Mouse (Mus musculus) embryonic facial prominence, embryonic 15.5 days (tissue): ENCODE measurements around the gene F930015N05Rik. TPM values are rescaled to one million over a fixed set of nuclear protein-coding genes. Genes with fewer than 3 reads are reported as not detected.

ENCODE experiments used
- ATAC-seq: fragments of 200-750 bp; cut with Nextera tagmentation; 2 replicates; pipeline ENCODE4 v1.8.0; 2017; ENCODE audit warnings: low read depth, moderate TSS enrichment; ENCODE audit not compliant: insufficient number of reproducible peaks, low FRiP score, low TSS enrichment
- H3K27ac ChIP-seq: fragments of 300-500 bp; sonication (generic); replicated peaks from 2 replicates; pipeline ENCODE4 v1.5.1; 2015; ENCODE audit warnings: mild to moderate bottlenecking, inconsistent platforms
- H3K27me3 ChIP-seq: fragments of 300-500 bp; sonication (generic); 2 replicates; pipeline ENCODE4 v1.6.1; 2015; ENCODE audit warnings: inconsistent platforms
- H3K36me3 ChIP-seq: fragments of 300-500 bp; sonication (generic); 2 replicates; pipeline ENCODE4 v1.6.1; 2015; ENCODE audit warnings: mild to moderate bottlenecking, inconsistent platforms
- H3K4me1 ChIP-seq: fragments of 300-500 bp; sonication (generic); 2 replicates; pipeline ENCODE4 v1.6.1; 2015; ENCODE audit warnings: inconsistent platforms
- H3K4me2 ChIP-seq: fragments of 300-500 bp; sonication (generic); replicated peaks from 2 replicates; pipeline ENCODE4 v1.6.1; 2015; ENCODE audit warnings: mild to moderate bottlenecking, inconsistent platforms
- H3K4me3 ChIP-seq: fragments of 300-500 bp; sonication (generic); replicated peaks from 2 replicates; pipeline ENCODE4 v1.5.1; 2015; ENCODE audit warnings: mild to moderate bottlenecking, inconsistent platforms
- H3K9ac ChIP-seq: fragments of 300-500 bp; sonication (generic); 2 replicates; pipeline ENCODE4 v1.6.1; 2015; ENCODE audit warnings: inconsistent platforms
- H3K9me3 ChIP-seq: fragments of 300-500 bp; sonication (generic); replicated peaks from 2 replicates; pipeline ENCODE4 v1.6.1; 2016; ENCODE audit warnings: inconsistent platforms
- WGBS: fragments of 180-500 bp; shearing (Covaris S2); methylation state at CpG from one replicate; pipeline ENCODE4 v1.1.7; 2015; 5-methylcytosine and 5-hydroxymethylcytosine counted together
- polyA plus RNA-seq: library from polyadenylated mRNA; unstranded; fragments of >200 nt; fragmentation: Nextera tagmentation; extraction: Ambion mirVana; gene quantifications from 2 replicates; pipeline ENCODE4 v1.2.1, GENCODE M21; 2015

The F930015N05Rik gene
- polyA plus RNA-seq, result 1.4 and 2.8 TPM in 2 replicates

DNA sequence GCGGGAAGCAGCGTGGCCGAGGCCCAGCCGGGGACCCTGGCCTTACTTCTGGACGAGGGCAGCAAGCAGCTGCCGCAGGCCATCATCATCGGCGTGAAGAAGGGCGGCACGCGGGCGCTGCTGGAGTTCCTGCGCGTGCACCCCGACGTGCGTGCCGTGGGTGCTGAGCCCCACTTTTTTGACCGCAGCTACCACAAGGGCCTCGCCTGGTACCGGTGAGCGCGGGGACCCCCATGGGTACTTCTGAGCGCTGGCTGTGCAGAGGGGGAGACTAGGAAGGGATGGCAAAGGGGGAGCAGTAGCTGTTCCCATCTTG, at the start of gene F930015N05Rik:
Gene F930015N05Rik, minus strand, starts transcription at position 242 of the 316 bp plus-strand sequence.
- Histone ChIP-seq H3K4me3 (peak within 1 kb of the TSS; percentile 58), H3K9me3 (no peaks in the 10 kb centered on the region), H3K9ac (peak within 1 kb of the TSS; percentile 59), H3K36me3 (no peaks in the 10 kb centered on the region), H3K27ac (peak within 1 kb of the TSS; percentile 76), H3K4me2 (peak within 1 kb of the TSS; percentile 98), H3K27me3 (peaks cover 15% of the 10 kb centered on the region), H3K4me1 (peaks cover 20% of the 10 kb centered on the region)
- no peak for ATAC-seq
- WGBS, result 0% methylated on average over 24 of the region's 24 CpGs

DNA sequence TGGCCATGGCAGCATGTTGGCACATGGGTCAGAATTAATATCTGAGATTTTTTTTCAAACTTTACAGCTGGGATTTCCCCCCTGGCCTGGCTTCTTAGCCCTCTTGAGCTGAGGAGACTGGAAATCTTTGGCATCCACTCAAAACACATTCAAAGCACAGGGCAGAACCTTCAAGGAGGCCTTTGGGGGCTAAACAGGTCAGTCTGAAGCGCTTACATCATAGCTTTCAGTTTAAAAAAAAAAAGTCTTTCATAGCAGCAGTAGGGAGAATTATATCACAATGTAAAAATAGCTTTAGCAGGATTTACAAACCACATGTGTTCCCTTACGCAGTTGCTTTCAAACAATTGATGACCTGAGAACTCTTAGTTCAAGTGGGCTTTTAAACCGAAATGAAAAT, 45.0 kb upstream of the F930015N05Rik start:
- Histone ChIP-seq H3K4me3 (no peak overlapping the region), H3K4me2 (no peak overlapping the region), H3K4me1 (no peaks in the 10 kb centered on the region), H3K27me3 (no peaks in the 10 kb centered on the region), H3K9me3 (no peaks in the 10 kb centered on the region), H3K36me3 (no peaks in the 10 kb centered on the region), H3K9ac (no peak overlapping the region), H3K27ac (no peak overlapping the region)
- no peak for ATAC-seq
- 78% methylated on average over 3 of the region's 3 CpGs for WGBS

DNA sequence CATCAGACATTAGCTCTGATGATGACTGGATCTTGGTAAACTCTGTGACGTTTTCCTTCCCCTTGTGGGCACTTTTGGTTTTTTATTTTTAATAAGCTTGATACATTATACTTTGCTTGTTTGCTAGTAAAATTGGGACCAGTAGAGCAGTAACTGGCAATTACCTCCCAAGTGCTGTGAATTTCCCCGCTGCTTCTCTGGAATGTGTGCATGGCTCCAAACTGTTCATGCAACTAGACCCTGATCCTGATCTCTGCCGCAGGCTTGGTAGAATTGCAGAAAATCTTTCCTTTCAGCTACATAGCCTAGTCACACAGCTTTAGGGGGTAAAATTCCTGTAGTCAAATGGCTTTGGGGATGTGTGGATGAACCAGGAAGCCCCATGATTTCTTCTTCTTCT, 37.2 kb upstream of the F930015N05Rik start:
- Histone ChIP-seq H3K9ac (no peak overlapping the region), H3K27me3 (no peaks in the 10 kb centered on the region), H3K4me1 (no peaks in the 10 kb centered on the region; the same call in 1 of the 2 replicates), H3K4me3 (no peak overlapping the region), H3K9me3 (no peaks in the 10 kb centered on the region), H3K36me3 (no peaks in the 10 kb centered on the region), H3K4me2 (no peak overlapping the region), H3K27ac (no peak overlapping the region)
- WGBS, result 62% methylated on average over 3 of the region's 3 CpGs
- no peak for ATAC-seq

DNA sequence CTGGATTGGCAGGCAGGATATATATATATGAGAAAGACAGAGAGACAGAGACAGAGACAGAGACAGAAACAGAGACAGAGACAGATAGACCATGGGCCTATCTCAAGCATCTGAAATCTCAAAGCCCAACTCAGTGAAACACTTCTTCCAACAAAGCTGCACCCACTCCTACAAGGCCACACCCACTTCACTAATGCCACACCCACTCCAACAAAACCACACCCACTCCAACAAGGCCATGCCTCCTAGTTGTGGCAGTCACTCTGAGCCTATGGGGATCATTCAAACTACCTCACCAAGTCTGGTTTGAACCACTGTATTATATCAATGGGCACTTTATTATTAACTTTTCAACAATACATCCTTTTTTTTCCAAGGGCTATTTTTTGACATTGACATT, 34.2 kb upstream of the F930015N05Rik start:
- Histone ChIP-seq H3K4me2 (no peak overlapping the region), H3K4me3 (no peak overlapping the region), H3K9me3 (no peaks in the 10 kb centered on the region), H3K4me1 (no peaks in the 10 kb centered on the region; the same call in 1 of the 2 replicates), H3K27ac (no peak overlapping the region), H3K36me3 (no peaks in the 10 kb centered on the region), H3K27me3 (no peaks in the 10 kb centered on the region), H3K9ac (no peak overlapping the region)
- no peak for ATAC-seq

DNA sequence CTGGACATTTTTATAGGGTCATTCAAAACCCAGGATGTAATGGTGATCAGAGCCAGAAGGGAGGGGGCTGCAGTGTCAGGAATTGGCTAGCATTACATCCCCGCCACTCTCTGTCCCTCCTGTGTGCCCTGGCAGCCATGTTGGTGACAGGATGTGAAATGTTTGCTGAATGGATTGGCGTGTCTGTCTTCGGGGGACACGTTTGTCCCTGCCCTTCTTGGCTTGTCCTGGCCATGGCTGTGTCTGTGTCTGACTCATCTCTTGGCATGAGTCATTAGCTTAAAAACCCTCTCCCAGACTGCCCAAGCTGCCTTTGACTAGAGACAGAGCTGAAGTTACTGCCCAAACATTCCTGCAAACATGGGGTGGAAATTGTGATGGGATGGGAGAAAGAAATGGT, 32.3 kb upstream of the F930015N05Rik start:
- H3K9me3 ChIP-seq, result no peaks in the 10 kb centered on the region
- no peaks in the 10 kb centered on the region; the same call in 1 of the 2 replicates for H3K4me1 ChIP-seq
- H3K4me3 ChIP-seq, result no peak overlapping the region
- H3K27me3 ChIP-seq, result no peaks in the 10 kb centered on the region
- no peak overlapping the region for H3K9ac ChIP-seq
- 48% methylated on average over 4 of the region's 4 CpGs for WGBS
- H3K36me3 ChIP-seq, result no peaks in the 10 kb centered on the region
- H3K4me2 ChIP-seq, result no peak overlapping the region
- no peak overlapping the region for H3K27ac ChIP-seq
- no peak for ATAC-seq

DNA sequence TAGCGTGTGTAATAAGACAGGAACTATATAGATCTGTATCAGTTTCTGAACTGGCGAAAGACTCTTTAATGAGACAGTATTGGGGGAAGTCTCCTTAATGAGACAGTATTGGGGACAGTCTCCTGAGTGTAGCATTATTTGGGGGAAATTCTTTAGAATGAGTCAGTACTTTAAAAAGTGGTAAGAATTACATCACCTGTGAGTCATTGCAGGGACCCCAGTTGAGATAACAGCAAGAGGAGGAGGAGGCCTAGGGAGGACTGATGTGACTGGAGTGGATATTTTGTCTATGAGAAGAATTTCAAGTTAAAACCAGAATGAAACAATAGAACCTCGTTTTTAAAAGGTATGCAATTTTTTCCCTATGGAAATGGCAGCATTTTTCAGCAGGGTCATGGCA, 25.3 kb upstream of the F930015N05Rik start:
- 76% methylated on average over 3 of the region's 3 CpGs for WGBS
- Histone ChIP-seq H3K36me3 (no peaks in the 10 kb centered on the region), H3K9ac (no peak overlapping the region), H3K27me3 (no peaks in the 10 kb centered on the region), H3K4me3 (no peak overlapping the region), H3K4me2 (no peak overlapping the region), H3K27ac (no peak overlapping the region), H3K9me3 (no peaks in the 10 kb centered on the region), H3K4me1 (no peaks in the 10 kb centered on the region)
- ATAC-seq, result no peak

DNA sequence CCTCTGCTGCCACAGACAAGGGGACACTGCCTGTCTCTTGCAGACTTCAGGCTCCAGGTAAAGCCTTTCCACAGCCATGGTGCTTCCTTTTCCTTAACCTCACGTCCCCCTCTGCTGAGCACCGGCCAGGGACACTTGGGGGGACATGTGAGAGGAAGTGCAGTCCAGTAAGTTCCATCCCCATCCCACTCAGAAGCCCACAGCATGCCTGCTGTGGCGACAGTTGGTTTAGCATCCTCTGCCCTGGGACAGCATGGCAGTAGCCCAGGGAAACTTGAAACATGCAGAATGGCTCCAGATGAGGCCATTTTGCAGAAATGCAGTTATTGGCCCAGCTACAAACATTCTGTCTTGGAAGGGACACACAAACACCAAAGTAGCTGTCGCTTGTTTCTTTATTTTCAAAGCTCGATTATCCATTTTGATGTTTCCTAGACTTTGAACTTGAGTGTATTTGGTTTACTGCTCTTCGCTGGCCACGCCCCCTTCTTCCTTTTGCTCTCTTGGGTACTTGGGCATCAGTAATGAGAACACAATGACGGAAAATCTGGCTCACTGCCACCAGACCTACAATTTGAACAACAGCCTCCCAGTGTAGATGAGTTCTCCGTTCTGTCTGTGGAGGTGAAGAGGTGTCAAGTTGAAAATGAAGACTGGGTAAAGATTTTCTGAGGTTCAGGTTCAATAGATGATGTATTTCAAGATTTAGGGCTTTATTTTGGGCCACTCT, 12.3 kb upstream of the F930015N05Rik start:
- Histone ChIP-seq H3K4me3 (no peak overlapping the region), H3K27ac (no peak overlapping the region), H3K9me3 (no peaks in the 10 kb centered on the region), H3K9ac (no peak overlapping the region), H3K27me3 (no peaks in the 10 kb centered on the region), H3K36me3 (no peaks in the 10 kb centered on the region), H3K4me1 (0 out of 2 replicates have a peak, but pooled peaks cover 5% of the 10 kb centered on the region), H3K4me2 (no peak overlapping the region)
- 68% methylated on average over 9 of the region's 9 CpGs for WGBS
- no peak for ATAC-seq

DNA sequence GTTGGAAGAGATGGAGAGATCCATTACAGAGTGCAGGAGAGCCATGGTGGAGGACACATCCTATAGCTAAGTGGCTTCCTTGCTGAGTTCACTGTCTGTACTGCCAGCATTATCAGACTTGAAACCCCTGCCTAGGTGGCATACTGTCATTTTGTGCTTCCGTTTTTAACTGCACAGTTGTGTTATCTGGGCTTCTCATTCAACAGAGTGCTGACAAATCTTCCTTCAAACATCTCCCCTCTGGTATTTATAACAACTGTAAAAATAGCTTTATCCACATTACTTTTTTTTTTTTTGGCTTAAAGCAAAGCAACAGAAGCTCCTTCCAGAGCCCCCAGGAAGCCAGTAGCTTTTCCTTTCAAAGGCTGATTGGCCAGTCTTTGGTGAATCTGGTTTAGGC, 8.8 kb upstream of the F930015N05Rik start:
- 0 out of 2 replicates have a peak, but pooled peaks cover 7% of the 10 kb centered on the region for H3K4me1 ChIP-seq
- no peak for ATAC-seq
- H3K9me3 ChIP-seq, result no peaks in the 10 kb centered on the region
- no peak overlapping the region for H3K4me3 ChIP-seq
- H3K27me3 ChIP-seq, result peaks cover 6% of the 10 kb centered on the region; the same call in 1 of the 2 replicates
- H3K4me2 ChIP-seq, result no peak overlapping the region
- H3K27ac ChIP-seq, result no peak overlapping the region
- WGBS, result 78% methylated on average over 1 of the region's 1 CpGs
- no peak overlapping the region for H3K9ac ChIP-seq
- H3K36me3 ChIP-seq, result no peaks in the 10 kb centered on the region

DNA sequence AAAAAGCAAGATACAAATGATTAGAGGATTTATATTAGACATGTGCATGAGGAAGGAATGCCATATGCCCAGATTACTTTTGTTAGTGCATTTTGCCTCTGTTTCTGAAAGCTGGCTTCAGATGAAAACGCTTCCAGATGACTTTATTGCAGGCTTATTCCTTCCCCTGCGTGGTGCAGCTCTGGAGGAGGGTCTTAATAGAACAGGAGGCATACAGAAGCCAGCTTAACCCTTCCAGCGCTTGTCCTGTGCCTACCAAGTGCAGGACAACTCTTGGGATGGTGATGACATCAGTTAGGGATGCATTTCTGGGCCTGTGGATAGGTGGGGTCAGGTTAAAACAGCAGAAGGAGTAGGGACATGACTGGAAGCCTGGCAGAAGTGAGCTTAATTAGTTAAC, 6.2 kb upstream of the F930015N05Rik start:
- no peak overlapping the region for H3K4me3 ChIP-seq
- no peaks in the 10 kb centered on the region for H3K36me3 ChIP-seq
- ATAC-seq, result no peak
- no peaks in the 10 kb centered on the region for H3K9me3 ChIP-seq
- H3K4me1 ChIP-seq, result 0 out of 2 replicates have a peak, but pooled peaks cover 2% of the 10 kb centered on the region
- peaks cover 10% of the 10 kb centered on the region for H3K27me3 ChIP-seq
- H3K9ac ChIP-seq, result no peak overlapping the region
- no peak overlapping the region for H3K4me2 ChIP-seq
- H3K27ac ChIP-seq, result no peak overlapping the region
- WGBS, result 32% methylated on average over 3 of the region's 3 CpGs

DNA sequence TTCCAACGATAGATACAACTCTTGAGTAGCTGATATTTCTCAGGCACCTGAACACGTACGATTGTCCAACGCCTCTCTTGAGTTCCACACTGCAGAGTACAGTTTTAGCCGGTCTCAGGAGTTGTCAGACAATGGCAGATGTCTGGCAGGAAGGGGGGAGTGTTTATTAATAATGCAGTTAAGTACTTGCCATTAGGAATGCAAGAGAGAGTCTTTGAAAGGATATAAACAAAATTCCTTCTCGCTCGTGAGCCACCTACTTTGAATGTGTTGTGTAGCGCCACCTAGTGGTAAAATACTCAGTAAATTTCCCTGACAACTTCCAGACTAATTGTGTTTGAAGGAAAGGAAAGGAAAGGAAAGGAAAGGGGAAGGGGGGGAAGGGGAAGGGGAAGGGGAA, 5.7 kb upstream of the F930015N05Rik start:
- Histone ChIP-seq H3K4me1 (0 out of 2 replicates have a peak, but pooled peaks cover 2% of the 10 kb centered on the region), H3K9ac (no peak overlapping the region), H3K9me3 (no peaks in the 10 kb centered on the region), H3K36me3 (no peaks in the 10 kb centered on the region), H3K27ac (no peak overlapping the region), H3K4me2 (peak overlapping the region; percentile 21; the same call in 1 of the 2 replicates), H3K4me3 (no peak overlapping the region), H3K27me3 (peaks cover 11% of the 10 kb centered on the region)
- ATAC-seq, result no peak
- 27% methylated on average over 8 of the region's 8 CpGs for WGBS

DNA sequence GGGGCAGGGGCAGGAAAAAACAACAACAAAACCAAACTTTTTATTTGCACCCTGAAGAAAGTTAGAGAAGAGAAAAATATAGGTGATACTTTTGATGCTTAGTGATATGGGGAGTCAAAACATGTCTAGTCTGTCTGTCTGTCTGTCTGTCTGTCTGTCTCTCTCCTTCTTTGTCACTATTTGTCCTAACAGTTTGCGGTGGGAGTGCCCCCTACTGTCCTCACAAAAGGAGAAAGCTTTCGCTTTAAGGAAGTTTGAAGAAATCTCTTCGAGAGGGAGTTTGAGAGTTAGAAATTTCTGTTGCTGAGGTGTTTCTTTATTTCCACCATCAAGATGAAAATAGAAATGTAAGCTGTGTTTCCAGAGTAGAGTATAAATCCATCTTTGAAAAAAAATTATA, 2.5 kb upstream of the F930015N05Rik start:
- no peak overlapping the region for H3K4me3 ChIP-seq
- 23% methylated on average over 3 of the region's 3 CpGs for WGBS
- ATAC-seq, result no peak

DNA sequence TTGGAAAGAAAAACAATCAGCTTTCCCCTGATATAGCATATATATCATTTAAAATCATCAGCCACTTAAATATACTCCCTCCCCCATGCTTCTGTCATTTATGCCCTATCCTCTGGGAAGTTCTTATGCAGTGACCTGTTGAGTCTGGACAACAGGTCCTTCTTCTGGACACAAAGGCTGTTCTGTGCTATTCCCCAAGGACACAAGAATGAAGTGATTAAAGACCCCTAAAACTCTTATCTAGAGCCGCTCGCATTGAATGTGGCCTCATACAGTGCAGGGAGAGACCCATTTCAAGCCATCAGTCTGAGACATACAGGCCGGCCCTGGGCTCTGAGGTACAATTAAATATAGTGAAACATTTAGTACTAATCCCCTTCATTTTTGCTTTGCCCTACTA, 1.3 kb upstream of the F930015N05Rik start:
- 60% methylated on average over 3 of the region's 3 CpGs for WGBS
- Histone ChIP-seq H3K4me2 (peak overlapping the region; percentile 8; the same call in 1 of the 2 replicates), H3K36me3 (no peaks in the 10 kb centered on the region), H3K27ac (no peak overlapping the region), H3K4me3 (peak overlapping the region; percentile 14; the same call in 1 of the 2 replicates), H3K9me3 (no peaks in the 10 kb centered on the region), H3K27me3 (peaks cover 15% of the 10 kb centered on the region), H3K4me1 (peaks cover 22% of the 10 kb centered on the region), H3K9ac (no peak overlapping the region)
- no peak for ATAC-seq

More for the DNA sequence above, 2.5 kb upstream of the F930015N05Rik start:
- Histone ChIP-seq H3K36me3 (no peaks in the 10 kb centered on the region), H3K4me2 (no peak overlapping the region), H3K27ac (no peak overlapping the region), H3K9me3 (no peaks in the 10 kb centered on the region), H3K27me3 (peaks cover 12% of the 10 kb centered on the region), H3K4me1 (peaks cover 22% of the 10 kb centered on the region), H3K9ac (no peak overlapping the region)
